Mouse (Mus musculus) intestine, embryonic 15.5 days (tissue): ENCODE results near the gene Nhsl1. TPM values are rescaled to one million over a fixed set of nuclear protein-coding genes. Genes with fewer than 3 reads are reported as not detected.

Experiments
- ATAC-seq: fragments of 200-750 bp; cut with Nextera tagmentation; 2 replicates; pipeline ENCODE4 v1.8.0; 2017; ENCODE audit warnings: moderate TSS enrichment, moderate library complexity
- H3K27ac ChIP-seq: fragments of 300-500 bp; sonication (generic); 2 replicates; pipeline ENCODE4 v1.5.1; 2015; ENCODE audit warnings: mild to moderate bottlenecking, inconsistent platforms
- H3K27me3 ChIP-seq: fragments of 300-500 bp; sonication (generic); replicated peaks from 2 replicates; pipeline ENCODE4 v1.6.1; 2015; ENCODE audit warnings: inconsistent platforms
- H3K36me3 ChIP-seq: fragments of 300-500 bp; sonication (generic); 2 replicates; pipeline ENCODE4 v1.6.1; 2015; ENCODE audit warnings: inconsistent platforms
- H3K4me1 ChIP-seq: fragments of 300-500 bp; sonication (generic); replicated peaks from 2 replicates; pipeline ENCODE4 v1.6.1; 2015; ENCODE audit warnings: inconsistent platforms
- H3K4me2 ChIP-seq: fragments of 300-500 bp; sonication (generic); replicated peaks from 2 replicates; pipeline ENCODE4 v1.6.1; 2015; ENCODE audit warnings: mild to moderate bottlenecking, inconsistent platforms
- H3K4me3 ChIP-seq: fragments of 300-500 bp; sonication (generic); replicated peaks from 2 replicates; pipeline ENCODE4 v1.5.1; 2015; ENCODE audit warnings: inconsistent platforms
- H3K9ac ChIP-seq: fragments of 300-500 bp; sonication (generic); 2 replicates; pipeline ENCODE4 v1.6.1; 2015; ENCODE audit warnings: inconsistent platforms
- H3K9me3 ChIP-seq: fragments of 300-500 bp; sonication (generic); 2 replicates; pipeline ENCODE4 v1.6.1; 2016; ENCODE audit warnings: inconsistent platforms
- WGBS: fragments of 180-500 bp; shearing (Covaris S2); methylation state at CpG from one replicate; pipeline ENCODE4 v1.1.7; 2015; 5-methylcytosine and 5-hydroxymethylcytosine counted together
- polyA plus RNA-seq: library from polyadenylated mRNA; unstranded; fragments of >200 nt; fragmentation: Nextera tagmentation; extraction: Ambion mirVana; gene quantifications from 2 replicates; pipeline ENCODE4 v1.2.1, GENCODE M21; 2015

Gene Nhsl1
- polyA plus RNA-seq, 1 experiment from 2014 or later: 10.0 TPM

- WGBS: 23% methylated on average over 9 of the region's 9 CpGs
- Histone ChIP-seq H3K27ac (no peak overlapping the region), H3K4me3 (peak overlapping the region; percentile 46)
Measured at GRCm38 (mm10) chr10:18408635-18409034, 89.8 kb downstream of the Nhsl1 start.

GRCm38 (mm10) chr10:18409068-18409467 lies 90.3 kb downstream of the Nhsl1 start:
- H3K4me1 ChIP-seq: peaks cover 13% of the 10 kb centered on the region
- H3K36me3 ChIP-seq: no peaks in the 10 kb centered on the region
- H3K4me3 ChIP-seq: peak overlapping the region; percentile 46
- 46% methylated on average over 2 of the region's 2 CpGs for WGBS
- no peaks in the 10 kb centered on the region for H3K9me3 ChIP-seq
- H3K9ac ChIP-seq: no peak overlapping the region
- no peak overlapping the region for H3K27ac ChIP-seq
- peak overlapping the region; percentile 78 for H3K4me2 ChIP-seq
- no peaks in the 10 kb centered on the region for H3K27me3 ChIP-seq
- no peak for ATAC-seq

More at GRCm38 (mm10) chr10:18408635-18409034, 89.8 kb downstream of the Nhsl1 start:
- no peaks in the 10 kb centered on the region for H3K27me3 ChIP-seq
- H3K9ac ChIP-seq: 0 out of 2 replicates have a peak overlapping the region, but pooled peaks have one; percentile 57
- H3K9me3 ChIP-seq: no peaks in the 10 kb centered on the region
- no peaks in the 10 kb centered on the region for H3K36me3 ChIP-seq
- ATAC-seq: no peak
- peak overlapping the region; percentile 78 for H3K4me2 ChIP-seq
- H3K4me1 ChIP-seq: peaks cover 13% of the 10 kb centered on the region

DNA sequence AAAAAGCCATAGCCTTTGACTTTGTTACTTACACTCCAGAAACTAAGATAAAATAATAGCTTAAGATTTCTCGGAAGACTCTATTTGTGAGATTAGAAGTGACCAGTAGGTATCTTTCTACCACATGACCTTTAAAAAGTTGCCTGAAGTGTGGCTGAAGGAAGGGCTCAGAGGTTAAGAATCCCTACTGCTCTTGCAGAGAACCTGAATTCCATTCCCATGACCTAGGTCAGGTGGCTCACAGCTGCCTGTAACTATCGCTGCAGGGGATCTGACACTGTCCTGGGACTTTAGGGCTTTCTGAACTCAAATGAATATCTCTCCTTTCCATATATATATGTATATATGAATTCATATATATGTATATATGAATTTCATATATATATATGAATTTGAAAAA lies 92.5 kb downstream of the Nhsl1 start:
- ATAC-seq: no peak
- H3K4me2 ChIP-seq: no peak overlapping the region
- peaks cover 13% of the 10 kb centered on the region for H3K4me1 ChIP-seq
- no peak overlapping the region for H3K9ac ChIP-seq
- WGBS: 80% methylated on average over 2 of the region's 2 CpGs
- H3K27ac ChIP-seq: no peak overlapping the region
- no peak overlapping the region for H3K4me3 ChIP-seq
- H3K36me3 ChIP-seq: no peaks in the 10 kb centered on the region
- no peaks in the 10 kb centered on the region for H3K9me3 ChIP-seq
- H3K27me3 ChIP-seq: no peaks in the 10 kb centered on the region

- Histone ChIP-seq H3K9me3 (no peaks in the 10 kb centered on the region), H3K27me3 (no peaks in the 10 kb centered on the region), H3K27ac (no peak overlapping the region), H3K36me3 (no peaks in the 10 kb centered on the region), H3K4me2 (no peak overlapping the region), H3K4me3 (no peak overlapping the region), H3K9ac (no peak overlapping the region), H3K4me1 (no peaks in the 10 kb centered on the region)
- no peak for ATAC-seq
- WGBS: 84% methylated on average over 11 of the region's 11 CpGs
Measured at GRCm38 (mm10) chr10:18415946-18416345, 97.2 kb downstream of the Nhsl1 start.

- no peak overlapping the region for H3K4me3 ChIP-seq
- 41% methylated on average over 7 of the region's 7 CpGs for WGBS
- no peak for ATAC-seq
- no peaks in the 10 kb centered on the region for H3K4me1 ChIP-seq
- H3K9me3 ChIP-seq: no peaks in the 10 kb centered on the region
- no peaks in the 10 kb centered on the region for H3K36me3 ChIP-seq
- no peaks in the 10 kb centered on the region for H3K27me3 ChIP-seq
- H3K4me2 ChIP-seq: no peak overlapping the region
- H3K27ac ChIP-seq: no peak overlapping the region
- H3K9ac ChIP-seq: no peak overlapping the region
Measured at GRCm38 (mm10) chr10:18418160-18418559, 99.4 kb downstream of the Nhsl1 start.

- H3K9me3 ChIP-seq: no peaks in the 10 kb centered on the region
- no peak overlapping the region for H3K4me3 ChIP-seq
- no peaks in the 10 kb centered on the region for H3K27me3 ChIP-seq
- H3K27ac ChIP-seq: no peak overlapping the region
- 66% methylated on average over 10 of the region's 10 CpGs for WGBS
- ATAC-seq: no peak
- no peaks in the 10 kb centered on the region for H3K36me3 ChIP-seq
- H3K9ac ChIP-seq: no peak overlapping the region
- H3K4me2 ChIP-seq: no peak overlapping the region
- no peaks in the 10 kb centered on the region for H3K4me1 ChIP-seq
Measured at GRCm38 (mm10) chr10:18419508-18419907, 100.7 kb downstream of the Nhsl1 start.

DNA sequence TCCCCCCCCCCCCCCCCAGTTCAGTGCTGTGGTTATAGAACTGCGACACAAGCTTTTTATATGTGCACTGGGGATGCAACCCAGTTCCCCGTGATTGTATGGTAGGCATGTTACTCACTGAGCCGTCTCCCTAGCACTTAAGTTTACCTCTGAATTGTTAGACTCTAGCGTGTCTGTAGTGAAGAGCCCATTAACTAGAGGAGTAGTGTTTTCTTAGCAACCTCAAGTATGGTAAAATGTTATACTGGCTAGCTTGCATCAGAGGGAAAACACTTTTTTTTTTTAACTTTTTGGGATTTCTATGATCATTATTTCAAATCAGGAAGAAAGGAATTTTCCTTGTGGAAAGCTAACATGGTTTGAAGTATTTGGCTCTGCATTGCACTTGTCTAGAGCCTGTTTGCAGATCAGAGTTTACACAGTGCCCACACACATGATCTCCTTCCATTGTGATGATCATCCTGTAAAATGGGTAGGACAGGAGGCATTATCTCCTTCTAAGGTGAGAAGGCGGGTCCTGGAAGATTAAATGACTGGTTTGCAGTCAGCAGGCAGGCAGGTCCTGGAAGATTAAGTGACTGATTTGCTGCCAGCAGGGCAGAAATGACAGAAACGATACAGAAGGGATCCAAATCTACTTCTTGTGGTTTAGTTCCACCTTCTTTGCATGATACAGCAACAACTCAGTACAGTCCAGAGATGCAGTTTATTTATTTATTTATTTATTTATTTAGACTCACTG lies 101.6 kb downstream of the Nhsl1 start:
- H3K36me3 ChIP-seq: no peaks in the 10 kb centered on the region
- H3K4me3 ChIP-seq: no peak overlapping the region
- H3K9me3 ChIP-seq: no peaks in the 10 kb centered on the region
- H3K27me3 ChIP-seq: no peaks in the 10 kb centered on the region
- H3K9ac ChIP-seq: no peak overlapping the region
- H3K4me2 ChIP-seq: no peak overlapping the region
- no peak for ATAC-seq
- WGBS: 88% methylated on average over 6 of the region's 6 CpGs
- H3K27ac ChIP-seq: no peak overlapping the region
- H3K4me1 ChIP-seq: no peaks in the 10 kb centered on the region

- Histone ChIP-seq H3K4me2 (no peak overlapping the region), H3K9me3 (no peaks in the 10 kb centered on the region; the same call in 1 of the 2 replicates), H3K27ac (no peak overlapping the region), H3K27me3 (no peaks in the 10 kb centered on the region), H3K4me1 (no peaks in the 10 kb centered on the region), H3K36me3 (no peaks in the 10 kb centered on the region), H3K9ac (no peak overlapping the region), H3K4me3 (no peak overlapping the region)
- WGBS: 69% methylated on average over 3 of the region's 3 CpGs
- ATAC-seq: no peak
Measured at GRCm38 (mm10) chr10:18422968-18423367, 104.2 kb downstream of the Nhsl1 start.

DNA sequence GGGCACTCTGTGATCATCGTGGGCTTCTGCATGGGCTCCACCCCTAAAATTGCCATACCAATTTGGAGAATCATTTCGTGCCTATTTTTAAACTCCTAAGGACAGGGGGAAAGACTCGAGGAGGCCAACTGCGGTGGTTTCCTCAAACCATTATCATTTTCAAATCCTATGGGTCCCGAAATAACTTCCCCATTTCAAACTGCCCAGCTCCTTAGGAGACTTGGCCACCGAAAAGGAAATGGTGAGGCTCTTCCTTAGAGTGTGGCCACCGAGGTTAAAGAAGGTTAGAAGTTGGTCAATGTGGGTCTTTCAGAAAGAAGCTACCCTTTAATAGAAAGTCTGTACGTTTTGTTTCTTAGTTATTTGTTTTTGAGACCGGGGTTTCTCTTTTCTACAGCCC lies 104.8 kb downstream of the Nhsl1 start:
- no peak overlapping the region for H3K4me2 ChIP-seq
- H3K4me1 ChIP-seq: no peaks in the 10 kb centered on the region
- WGBS: 76% methylated on average over 9 of the region's 9 CpGs
- H3K9ac ChIP-seq: no peak overlapping the region
- no peaks in the 10 kb centered on the region for H3K27me3 ChIP-seq
- no peak for ATAC-seq
- no peaks in the 10 kb centered on the region; the same call in 1 of the 2 replicates for H3K9me3 ChIP-seq
- no peaks in the 10 kb centered on the region for H3K36me3 ChIP-seq
- H3K27ac ChIP-seq: no peak overlapping the region
- H3K4me3 ChIP-seq: no peak overlapping the region

GRCm38 (mm10) chr10:18427866-18428265 lies 109.1 kb downstream of the Nhsl1 start:
- no peaks in the 10 kb centered on the region for H3K36me3 ChIP-seq
- H3K27me3 ChIP-seq: no peaks in the 10 kb centered on the region
- no peak overlapping the region for H3K4me3 ChIP-seq
- H3K9me3 ChIP-seq: no peaks in the 10 kb centered on the region; the same call in 1 of the 2 replicates
- no peak for ATAC-seq
- H3K4me2 ChIP-seq: no peak overlapping the region
- no peak overlapping the region for H3K27ac ChIP-seq
- no peaks in the 10 kb centered on the region for H3K4me1 ChIP-seq
- WGBS: 90% methylated on average over 9 of the region's 9 CpGs
- H3K9ac ChIP-seq: no peak overlapping the region

DNA sequence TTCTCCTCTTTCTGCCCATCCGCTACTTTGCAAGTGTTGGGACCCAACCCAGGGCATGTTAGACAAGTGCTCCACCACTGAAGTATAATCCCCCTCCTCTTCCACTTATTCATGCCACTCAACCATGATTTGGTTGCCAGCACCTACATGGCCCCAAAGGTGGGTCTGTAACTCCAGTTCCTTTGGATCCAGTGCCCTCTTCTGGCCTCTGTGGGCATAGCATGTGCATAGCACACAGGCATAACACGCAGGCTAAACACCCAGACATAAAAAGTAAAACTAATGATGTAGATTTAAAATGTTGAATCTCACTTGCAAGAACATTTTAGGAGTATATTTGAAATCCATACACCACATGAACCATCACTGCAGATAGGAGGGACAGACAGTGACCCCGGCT lies 110.7 kb downstream of the Nhsl1 start:
- Histone ChIP-seq H3K4me1 (no peaks in the 10 kb centered on the region), H3K9ac (no peak overlapping the region), H3K4me3 (no peak overlapping the region), H3K9me3 (no peaks in the 10 kb centered on the region; the same call in 1 of the 2 replicates), H3K4me2 (no peak overlapping the region), H3K36me3 (no peaks in the 10 kb centered on the region), H3K27ac (no peak overlapping the region), H3K27me3 (no peaks in the 10 kb centered on the region)
- ATAC-seq: no peak
- WGBS: 89% methylated on average over 3 of the region's 3 CpGs

- Histone ChIP-seq H3K36me3 (no peaks in the 10 kb centered on the region), H3K27me3 (no peaks in the 10 kb centered on the region), H3K4me3 (no peak overlapping the region), H3K9me3 (no peaks in the 10 kb centered on the region; the same call in 1 of the 2 replicates), H3K4me2 (no peak overlapping the region), H3K4me1 (no peaks in the 10 kb centered on the region), H3K9ac (no peak overlapping the region), H3K27ac (no peak overlapping the region)
- ATAC-seq: peak; percentile 41; the same call in 1 of the 2 replicates
- 72% methylated on average over 8 of the region's 8 CpGs for WGBS
Measured at GRCm38 (mm10) chr10:18430141-18430540, 111.4 kb downstream of the Nhsl1 start.

GRCm38 (mm10) chr10:18430973-18431372 lies 112.2 kb downstream of the Nhsl1 start:
- Histone ChIP-seq H3K4me3 (peak overlapping the region; percentile 33), H3K9ac (no peak overlapping the region), H3K4me1 (peaks cover 4% of the 10 kb centered on the region), H3K27me3 (no peaks in the 10 kb centered on the region), H3K4me2 (peak overlapping the region; percentile 64), H3K9me3 (no peaks in the 10 kb centered on the region; the same call in 1 of the 2 replicates), H3K27ac (peak overlapping the region; percentile 28), H3K36me3 (no peaks in the 10 kb centered on the region)
- ATAC-seq: peak; percentile 87
- 16% methylated on average over 18 of the region's 18 CpGs for WGBS
